Mouse (Mus musculus) left cerebral cortex, adult 2 months (tissue): ENCODE results near the gene Fam53a. TPM values are rescaled to one million over a fixed set of nuclear protein-coding genes. Genes with fewer than 3 reads are reported as not detected.

Experiments used
- DNase-seq, 2 experiments: peaks; one replicate each; pipeline ENCODE4 v3.0.0; 2021 to 2022; ENCODE audit warnings: low spot score in 2 of 2, mixed read lengths in 1 of 2; ENCODE audit errors: extremely low spot score in 1 of 2
- H3K27ac ChIP-seq: fragments of 200-600 bp; 2 replicates; pipeline ENCODE4 v1.8.1; 2022
- H3K4me3 ChIP-seq: fragments of 200-600 bp; 2 replicates; pipeline ENCODE4 v1.8.1; 2022
- CTCF ChIP-seq: fragments of 200-600 bp; IDR thresholded peaks from 2 replicates; pipeline ENCODE4 v1.8.1; 2022; ENCODE audit warnings: antibody characterized with exemption, mild to moderate bottlenecking, moderate library complexity
- intact Hi-C: fragments of 180-260 bp; cut with DNase I; formaldehyde crosslinking; loops from one replicate; pipeline ENCODE4 v1.15.1; 2025
- long read RNA-seq, 2 experiments: library from polyadenylated mRNA; stranded (forward); transcript quantifications; one replicate each; pipeline ENCODE4 v2.0.0; 2021; ENCODE audit warnings: borderline mapping rate in 2 of 2
- total RNA-seq, 2 experiments: library from RNA; stranded (reverse); gene quantifications; 2 replicates each; pipeline ENCODE4 v1.2.3; 2021

Gene Fam53a
- 10 to 100 TPM; 25.2 to 26.1 TPM for total RNA-seq
- long read RNA-seq, experiment 1, transcript Fam53a-202 (6 exons, 2,009 nt) = major isoform, 31 of 50 reads
- long read RNA-seq, experiment 1, partial matches to known transcripts = 5 of 50 reads
- long read RNA-seq, experiment 1, other reads (novel, unspliced or antisense) = 8 of 50 reads
- long read RNA-seq, experiment 2, transcript Fam53a-202 (6 exons, 2,009 nt) = major isoform, 12 of 25 reads
- long read RNA-seq, experiment 2, partial matches to known transcripts = 2 of 25 reads
- long read RNA-seq, experiment 2, other reads (novel, unspliced or antisense) = 7 of 25 reads

GRCm38 (mm10) chr5:33629301-33629987, at the start of gene Fam53a, which contains the start of gene Gm9903:
Gene Fam53a (minus strand): TSS chr5:33629635.
Gene Gm9903 (plus strand): TSS chr5:33629925.
- intact Hi-C loops = loop anchor here (1.0 kb wide), 1 partner anchor 12 kb away; no protein-coding TSS in a partner anchor
- TF ChIP-seq CTCF = peak; percentile 24
- DNase-seq = peak; percentile 100
- Histone ChIP-seq H3K4me3 (peak within 1 kb of the TSS; percentile 92), H3K27ac (peak within 1 kb of the TSS; percentile 85)

GRCm38 (mm10) chr5:33678244-33678643, 48.8 kb upstream of the Fam53a start:
- H3K4me3 ChIP-seq = no peak overlapping the region
- no peak for DNase-seq
- TF ChIP-seq CTCF = no peak
- intact Hi-C loops = loop anchor here (10.0 kb wide), 1 partner anchor 277 kb away; no protein-coding TSS in a partner anchor
- no peak overlapping the region for H3K27ac ChIP-seq

- TF ChIP-seq CTCF = peak; percentile 75
- intact Hi-C loops = loop anchor here (10.0 kb wide), 1 partner anchor 279 kb away; no protein-coding TSS in a partner anchor
- peak; percentile 46 to 59 for DNase-seq
- Histone ChIP-seq H3K4me3 (no peak overlapping the region), H3K27ac (no peak overlapping the region)
Measured at GRCm38 (mm10) chr5:33675964-33676363, 46.5 kb upstream of the Fam53a start.

- intact Hi-C loops = loop anchor here (10.0 kb wide), 1 partner anchor 280 kb away; no protein-coding TSS in a partner anchor
- H3K27ac ChIP-seq = no peak overlapping the region
- TF ChIP-seq CTCF = no peak
- no peak overlapping the region for H3K4me3 ChIP-seq
- peak; percentile 25 to 43 for DNase-seq
Measured at GRCm38 (mm10) chr5:33674439-33674838, 45.0 kb upstream of the Fam53a start.

GRCm38 (mm10) chr5:33671659-33672058, 42.2 kb upstream of the Fam53a start:
- intact Hi-C loops = loop anchor here (10.0 kb wide), 1 partner anchor 283 kb away; no protein-coding TSS in a partner anchor
- TF ChIP-seq CTCF = no peak

GRCm38 (mm10) chr5:33668223-33668622, 38.8 kb upstream of the Fam53a start:
- intact Hi-C loops = no loop called here
- H3K27ac ChIP-seq = no peak overlapping the region
- peak; percentile 60 for TF ChIP-seq CTCF
- no peak overlapping the region for H3K4me3 ChIP-seq
- DNase-seq = no peak

More at GRCm38 (mm10) chr5:33671659-33672058, 42.2 kb upstream of the Fam53a start:
- Histone ChIP-seq H3K4me3 (no peak overlapping the region), H3K27ac (no peak overlapping the region)
- DNase-seq = no peak

- intact Hi-C loops = loop anchor here (1.0 to 10.0 kb wide), 3 partner anchors 124 to 384 kb away; partner anchors contain the start of genes Ctbp1, Letm1 and Nsd2
- DNase-seq = no peak
- H3K4me3 ChIP-seq = peak overlapping the region; percentile 65
- no peak overlapping the region for H3K27ac ChIP-seq
- TF ChIP-seq CTCF = no peak
Measured at GRCm38 (mm10) chr5:33658664-33659050, 29.2 kb upstream of the Fam53a start.

- peak within 1 kb of the TSS; percentile 100 for H3K27ac ChIP-seq
- peak within 1 kb of the TSS; percentile 65 for H3K4me3 ChIP-seq
- TF ChIP-seq CTCF = no peak; the same call in 1 of the 2 replicates
- intact Hi-C loops = loop anchor here (1.0 to 10.0 kb wide), 4 partner anchors 125 to 383 kb away; partner anchors contain the start of genes Ctbp1, Letm1, Nsd2 and Uvssa
- peak; percentile 97 to 98 for DNase-seq
Measured at GRCm38 (mm10) chr5:33657787-33658663, 28.6 kb upstream of the Fam53a start, which contains the start of the genes Tacc3 and Tmem129. Gene Tacc3 (plus strand): TSS chr5:33658128. Gene Tmem129 (minus strand): TSS chr5:33658416.

- H3K27ac ChIP-seq = peak overlapping the region; percentile 100
- no peak for DNase-seq
- peak overlapping the region; percentile 65 for H3K4me3 ChIP-seq
- TF ChIP-seq CTCF = no peak
- intact Hi-C loops = loop anchor here (1.0 to 10.0 kb wide), 2 partner anchors 279 to 383 kb away; partner anchors contain the start of genes Ctbp1 and Uvssa
Measured at GRCm38 (mm10) chr5:33657251-33657786, 27.9 kb upstream of the Fam53a start.

GRCm38 (mm10) chr5:33656739-33657138, 27.3 kb upstream of the Fam53a start:
- intact Hi-C loops = loop anchor here (1.0 to 10.0 kb wide), 2 partner anchors 278 to 382 kb away; partner anchors contain the start of genes Ctbp1 and Uvssa
- H3K4me3 ChIP-seq = peak overlapping the region; percentile 65
- TF ChIP-seq CTCF = no peak
- H3K27ac ChIP-seq = peak overlapping the region; percentile 100
- DNase-seq = no peak
